Mouse (Mus musculus): ENCODE results near the gene Fabp6. TPM values are rescaled to one million over a fixed set of nuclear protein-coding genes. Genes with fewer than 3 reads are reported as not detected.

Gene Fabp6
- 1.2 TPM in 2 replicates for polyA plus RNA-seq (2015; fragmentation: Nextera tagmentation; extraction: Ambion mirVana)

DNA sequence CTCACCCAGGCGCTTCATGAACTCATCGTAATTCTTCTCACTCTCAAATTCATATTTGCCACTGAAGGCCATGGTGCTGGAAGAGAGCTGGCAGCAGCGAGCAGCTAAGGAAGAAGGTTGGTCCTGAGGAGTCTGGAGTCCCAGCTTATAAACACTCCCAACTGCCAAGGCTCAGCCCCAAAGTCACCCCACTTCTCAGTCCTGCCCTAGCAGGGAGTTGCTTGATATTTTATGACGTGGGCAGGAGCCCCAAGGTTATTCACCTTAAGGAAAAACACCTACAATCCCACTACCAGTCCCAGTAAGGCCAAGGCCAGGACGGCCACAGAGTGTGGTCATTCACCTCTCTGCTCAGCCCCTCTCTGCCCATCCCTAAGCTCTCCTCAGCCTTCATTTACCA, at the start of gene Fabp6:
Gene Fabp6, minus strand, starts transcription at position 101 of the 400 bp plus-strand sequence.
- H3K4me3 ChIP-seq (replicated peaks), result no peak within 1 kb of the TSS
- H3K36me3 ChIP-seq, result no peaks in the 10 kb centered on the region
- no peak within 1 kb of the TSS for H3K4me2 ChIP-seq (replicated peaks)
- no peak within 1 kb of the TSS for H3K27ac ChIP-seq
- H3K4me1 ChIP-seq (replicated peaks), result no peaks in the 10 kb centered on the region
- H3K27me3 ChIP-seq (replicated peaks), result no peaks in the 10 kb centered on the region
- no peak within 1 kb of the TSS for H3K9ac ChIP-seq
- no peaks in the 10 kb centered on the region for H3K9me3 ChIP-seq
- ATAC-seq, result no peak
- WGBS, result 79% methylated on average over 5 of the region's 5 CpGs

DNA sequence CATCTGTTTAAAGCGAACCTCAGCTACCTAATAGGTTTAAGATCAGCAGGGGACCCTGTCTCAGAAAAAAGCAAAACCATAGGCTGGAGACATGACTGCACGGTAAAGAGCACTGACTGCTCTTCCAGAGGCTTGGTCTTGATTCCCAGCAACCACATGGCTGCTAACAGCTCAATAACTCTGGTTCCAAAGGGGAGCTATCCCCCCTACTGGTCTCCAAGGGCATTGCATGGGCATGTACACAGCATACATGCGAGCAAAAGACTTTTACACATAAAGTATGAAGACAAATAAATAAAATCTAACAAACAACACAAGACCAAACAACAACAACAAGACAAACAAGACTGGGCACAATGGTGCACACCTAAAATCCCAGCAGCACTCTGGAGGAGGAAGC, 43.9 kb upstream of the Fabp6 start:
- Histone ChIP-seq H3K4me3 (replicated peaks) (no peak overlapping the region), H3K9me3 (no peaks in the 10 kb centered on the region), H3K36me3 (no peaks in the 10 kb centered on the region), H3K27ac (no peak overlapping the region), H3K9ac (no peak overlapping the region), H3K27me3 (replicated peaks) (no peaks in the 10 kb centered on the region), H3K4me1 (replicated peaks) (peaks cover 10% of the 10 kb centered on the region; the same call in 1 of the 2 replicates), H3K4me2 (replicated peaks) (no peak overlapping the region)
- WGBS, result 93% methylated on average over 3 of the region's 3 CpGs
- ATAC-seq, result no peak

DNA sequence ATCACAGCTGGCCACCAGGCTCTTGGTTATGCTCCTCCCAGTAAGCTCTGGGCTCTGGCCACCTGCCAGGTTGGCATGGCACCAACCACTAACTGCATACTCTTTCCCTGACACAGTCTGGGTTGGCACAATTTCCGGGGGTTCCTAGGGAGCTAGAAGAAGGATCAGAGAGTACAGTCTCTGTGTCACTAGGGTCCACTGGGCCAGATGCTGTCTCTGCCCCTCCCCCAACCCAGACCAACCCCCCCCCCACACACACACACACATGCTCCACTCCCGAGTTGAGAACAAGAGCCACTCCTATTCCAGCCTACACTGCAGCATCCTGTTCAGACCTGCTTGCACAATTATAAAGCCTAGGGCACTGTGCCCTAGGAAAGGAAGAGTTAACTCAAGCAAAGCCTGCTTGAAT, 41.8 kb upstream of the Fabp6 start:
- Histone ChIP-seq H3K4me2 (replicated peaks) (no peak overlapping the region), H3K4me3 (replicated peaks) (no peak overlapping the region), H3K4me1 (replicated peaks) (peaks cover 10% of the 10 kb centered on the region; the same call in 1 of the 2 replicates), H3K9ac (no peak overlapping the region), H3K27ac (peak overlapping the region; percentile 22; the same call in 1 of the 2 replicates), H3K27me3 (replicated peaks) (no peaks in the 10 kb centered on the region), H3K36me3 (no peaks in the 10 kb centered on the region), H3K9me3 (no peaks in the 10 kb centered on the region)
- 23% methylated on average over 2 of the region's 2 CpGs for WGBS
- ATAC-seq, result peak; percentile 84

DNA sequence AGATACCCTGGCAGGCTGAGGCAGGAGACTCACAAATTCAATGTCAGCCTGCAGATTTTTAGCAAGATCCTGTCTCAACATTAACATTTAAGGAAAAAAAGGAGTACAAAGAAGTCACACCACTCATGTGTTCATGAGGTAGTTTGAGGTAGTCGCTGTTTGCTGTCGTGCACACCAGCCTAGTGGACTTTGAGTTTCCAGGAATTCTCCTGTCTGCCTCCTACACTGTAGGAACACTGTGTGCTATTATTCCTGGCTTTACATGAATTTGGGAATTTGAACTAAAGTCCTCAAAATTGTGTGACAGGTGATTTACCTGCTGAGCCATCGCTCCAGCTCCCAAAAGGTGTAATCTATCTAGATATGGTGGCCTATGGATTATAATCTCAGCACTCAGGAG, 37.1 kb upstream of the Fabp6 start:
- no peaks in the 10 kb centered on the region for H3K36me3 ChIP-seq
- no peak overlapping the region for H3K27ac ChIP-seq
- no peak overlapping the region for H3K9ac ChIP-seq
- H3K4me3 ChIP-seq (replicated peaks), result no peak overlapping the region
- no peaks in the 10 kb centered on the region for H3K27me3 ChIP-seq (replicated peaks)
- no peaks in the 10 kb centered on the region for H3K9me3 ChIP-seq
- H3K4me2 ChIP-seq (replicated peaks), result no peak overlapping the region
- 95% methylated on average over 3 of the region's 3 CpGs for WGBS
- peaks cover 13% of the 10 kb centered on the region for H3K4me1 ChIP-seq (replicated peaks)
- ATAC-seq, result no peak

DNA sequence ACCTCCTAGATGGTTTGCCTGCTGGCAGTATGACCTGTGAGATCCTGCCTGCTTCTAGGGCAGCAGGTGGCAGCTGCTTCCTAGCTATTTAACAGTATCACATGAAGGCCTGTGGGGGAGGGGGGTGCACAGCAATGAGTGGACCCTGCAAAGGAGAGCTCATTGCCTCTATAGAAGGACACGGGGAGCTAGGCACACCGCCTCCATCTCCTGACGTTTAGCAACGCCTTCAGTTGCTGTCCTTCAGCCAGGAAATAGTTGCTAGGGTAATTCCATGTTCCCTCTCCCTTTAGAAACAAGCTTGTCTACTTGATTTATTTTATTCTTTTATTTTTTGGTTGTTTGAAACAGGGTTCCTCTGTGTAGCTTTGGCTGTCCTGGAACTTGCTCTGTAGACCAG, 35.4 kb upstream of the Fabp6 start:
- WGBS, result 66% methylated on average over 4 of the region's 4 CpGs
- no peak overlapping the region for H3K9ac ChIP-seq
- no peak overlapping the region for H3K4me3 ChIP-seq (replicated peaks)
- no peak overlapping the region for H3K27ac ChIP-seq
- H3K4me1 ChIP-seq (replicated peaks), result peaks cover 21% of the 10 kb centered on the region
- H3K4me2 ChIP-seq (replicated peaks), result no peak overlapping the region
- no peaks in the 10 kb centered on the region for H3K36me3 ChIP-seq
- no peaks in the 10 kb centered on the region for H3K9me3 ChIP-seq
- ATAC-seq, result no peak
- no peaks in the 10 kb centered on the region for H3K27me3 ChIP-seq (replicated peaks)

DNA sequence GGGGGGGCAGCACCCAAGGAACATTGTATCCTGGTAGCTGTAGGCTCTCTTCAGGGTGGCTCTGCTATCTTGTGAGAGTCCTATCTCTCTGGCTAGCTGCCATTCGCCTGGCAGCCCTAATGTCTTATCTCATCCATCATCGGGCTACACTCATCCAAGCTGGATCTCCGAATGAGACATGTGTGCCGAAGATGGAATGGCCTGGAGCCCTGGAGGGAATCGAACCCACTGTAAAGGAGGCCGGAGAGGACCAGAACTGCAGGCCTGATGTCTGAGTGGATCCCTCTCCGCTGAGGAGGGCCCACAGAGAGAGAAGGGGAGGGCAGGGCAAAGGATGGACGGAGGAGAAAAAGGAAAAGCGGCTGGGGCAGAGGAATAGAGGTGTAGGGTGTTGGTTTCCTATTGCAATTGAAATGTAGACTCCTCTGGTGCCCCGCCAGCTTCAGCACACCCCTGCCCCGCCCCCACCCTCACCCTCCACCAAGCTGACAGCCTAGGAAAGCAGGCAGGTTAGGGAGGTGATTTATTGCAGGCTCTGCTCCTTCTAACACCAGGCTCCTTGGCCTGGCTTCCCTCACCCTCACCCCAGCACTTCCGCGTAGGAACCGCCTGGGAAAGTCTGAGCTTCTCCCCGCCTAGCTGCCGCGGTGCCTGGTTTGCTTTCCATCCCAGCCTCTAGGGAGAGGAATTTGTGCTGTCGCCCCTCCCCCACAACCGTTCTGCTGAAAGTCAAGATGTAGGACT, 32.5 kb upstream of the Fabp6 start:
- 12% methylated on average over 19 of the region's 19 CpGs for WGBS
- H3K4me1 ChIP-seq (replicated peaks), result peaks cover 21% of the 10 kb centered on the region
- no peaks in the 10 kb centered on the region for H3K9me3 ChIP-seq
- H3K27me3 ChIP-seq (replicated peaks), result no peaks in the 10 kb centered on the region
- no peak overlapping the region for H3K4me3 ChIP-seq (replicated peaks)
- H3K27ac ChIP-seq, result peak overlapping the region; percentile 70
- ATAC-seq, result peak; percentile 93
- H3K9ac ChIP-seq, result no peak overlapping the region; the same call in 1 of the 2 replicates
- no peaks in the 10 kb centered on the region for H3K36me3 ChIP-seq
- peak overlapping the region; percentile 37 for H3K4me2 ChIP-seq (replicated peaks)

DNA sequence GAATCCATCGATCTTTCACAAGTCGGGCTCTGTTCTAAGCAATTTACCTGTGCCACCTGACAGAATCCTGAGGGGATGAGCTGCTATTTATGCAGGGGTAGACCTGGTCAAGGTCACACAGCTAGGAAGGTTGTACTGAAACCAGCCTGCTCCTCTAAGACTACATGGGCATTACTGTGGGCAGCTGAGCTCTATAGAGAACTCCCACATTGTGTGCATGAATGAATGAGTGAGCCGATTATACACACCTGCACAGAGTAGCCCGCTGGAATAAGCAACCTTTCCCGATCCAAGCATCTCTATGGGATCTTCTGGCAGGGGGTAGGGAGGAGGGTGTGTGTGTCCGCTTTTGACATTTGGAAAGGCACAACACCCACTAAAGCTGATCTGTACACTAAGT, 31.8 kb upstream of the Fabp6 start:
- H3K4me1 ChIP-seq (replicated peaks), result peaks cover 21% of the 10 kb centered on the region
- no peaks in the 10 kb centered on the region for H3K9me3 ChIP-seq
- no peak overlapping the region; the same call in 1 of the 2 replicates for H3K27ac ChIP-seq
- 66% methylated on average over 6 of the region's 6 CpGs for WGBS
- H3K4me2 ChIP-seq (replicated peaks), result no peak overlapping the region
- H3K36me3 ChIP-seq, result no peaks in the 10 kb centered on the region
- no peak overlapping the region for H3K9ac ChIP-seq
- no peaks in the 10 kb centered on the region for H3K27me3 ChIP-seq (replicated peaks)
- H3K4me3 ChIP-seq (replicated peaks), result no peak overlapping the region
- peak; percentile 8; the same call in 1 of the 2 replicates for ATAC-seq

DNA sequence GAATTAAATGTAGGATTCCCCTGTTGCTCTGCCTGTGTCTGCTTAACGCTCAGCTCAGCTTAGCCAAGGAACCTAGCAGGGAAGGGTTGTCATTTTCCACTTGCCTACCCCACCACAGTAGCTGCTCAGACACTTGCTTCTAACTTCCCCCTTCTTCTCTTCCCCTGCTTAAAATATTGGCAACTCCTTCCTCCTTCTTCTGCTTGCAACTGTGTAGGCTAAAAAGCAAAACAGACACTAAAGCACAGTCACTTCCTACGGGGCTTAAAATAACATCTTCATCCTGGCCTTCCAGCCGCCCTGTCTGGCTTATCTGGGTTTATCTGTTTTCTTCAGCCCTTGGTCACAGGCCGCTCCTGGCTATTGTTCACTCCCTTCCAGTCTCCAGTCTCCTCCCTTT, 31.2 kb upstream of the Fabp6 start:
- Histone ChIP-seq H3K4me3 (replicated peaks) (no peak overlapping the region), H3K36me3 (no peaks in the 10 kb centered on the region), H3K9me3 (no peaks in the 10 kb centered on the region), H3K27ac (no peak overlapping the region), H3K4me1 (replicated peaks) (peaks cover 21% of the 10 kb centered on the region), H3K27me3 (replicated peaks) (no peaks in the 10 kb centered on the region), H3K9ac (no peak overlapping the region), H3K4me2 (replicated peaks) (no peak overlapping the region)
- WGBS, result 20% methylated on average over 4 of the region's 4 CpGs
- no peak for ATAC-seq

DNA sequence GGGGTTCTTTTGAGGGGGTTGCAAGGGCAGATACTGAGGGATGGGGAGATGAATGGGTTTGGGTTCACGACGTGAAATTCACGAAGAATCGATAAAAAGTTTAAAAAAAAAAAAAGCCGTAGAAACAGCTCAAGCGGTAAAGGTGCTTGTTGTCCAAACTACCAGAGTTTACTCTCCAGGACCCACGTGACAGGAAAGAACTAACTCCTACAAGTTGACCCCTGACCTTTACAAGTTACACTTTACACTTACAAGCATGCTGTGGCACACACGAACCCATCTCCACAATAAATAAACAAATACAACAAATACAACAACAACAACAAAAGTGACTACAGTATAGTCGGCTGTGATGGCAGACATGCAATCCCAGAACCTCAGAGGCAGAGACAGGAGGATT, 30.3 kb upstream of the Fabp6 start:
- peaks cover 29% of the 10 kb centered on the region for H3K4me1 ChIP-seq (replicated peaks)
- H3K36me3 ChIP-seq, result no peaks in the 10 kb centered on the region
- no peak overlapping the region for H3K4me2 ChIP-seq (replicated peaks)
- no peak for ATAC-seq
- no peak overlapping the region for H3K9ac ChIP-seq
- no peaks in the 10 kb centered on the region for H3K27me3 ChIP-seq (replicated peaks)
- H3K4me3 ChIP-seq (replicated peaks), result no peak overlapping the region
- WGBS, result 81% methylated on average over 9 of the region's 9 CpGs
- H3K9me3 ChIP-seq, result no peaks in the 10 kb centered on the region
- H3K27ac ChIP-seq, result no peak overlapping the region

DNA sequence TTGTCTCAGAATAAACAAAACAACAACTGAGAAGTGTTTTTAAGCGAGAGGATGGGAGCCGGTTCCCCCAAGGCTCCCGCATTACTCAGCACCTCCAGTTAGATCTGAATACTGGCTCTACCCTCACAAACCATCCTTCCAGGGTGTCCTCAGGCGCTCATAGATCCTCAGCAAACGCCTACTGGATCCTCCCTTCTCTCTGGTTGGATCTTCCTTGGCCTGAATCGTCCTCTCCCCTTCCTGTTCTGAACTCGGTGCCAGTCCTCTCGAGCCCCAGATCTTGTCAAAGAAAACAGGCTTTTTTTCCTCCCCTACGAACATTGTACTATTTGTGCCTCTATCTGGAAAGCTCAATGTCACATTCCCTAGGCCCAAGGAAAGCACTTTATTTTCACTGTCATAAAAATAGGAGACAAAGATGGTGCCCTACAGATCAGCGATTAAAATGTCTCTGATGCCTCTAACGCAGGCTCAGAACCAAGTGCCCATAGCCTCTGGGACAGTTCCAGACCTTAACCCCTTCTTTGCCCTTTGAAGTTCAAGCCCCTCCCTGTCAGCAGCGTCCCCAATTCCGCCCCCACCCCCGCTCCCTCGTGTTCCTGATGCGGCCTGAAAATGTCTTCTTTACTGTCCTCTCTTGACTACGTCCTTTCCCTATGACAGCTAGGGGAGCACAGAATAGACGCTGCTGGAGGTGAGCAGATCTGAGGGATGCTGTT, 25.7 kb upstream of the Fabp6 start:
- no peak overlapping the region for H3K9ac ChIP-seq
- no peaks in the 10 kb centered on the region for H3K9me3 ChIP-seq
- peaks cover 12% of the 10 kb centered on the region for H3K4me1 ChIP-seq (replicated peaks)
- ATAC-seq, result peak; percentile 10; the same call in 1 of the 2 replicates
- peak overlapping the region; percentile 51 for H3K4me2 ChIP-seq (replicated peaks)
- H3K27ac ChIP-seq, result peak overlapping the region; percentile 72
- no peaks in the 10 kb centered on the region for H3K27me3 ChIP-seq (replicated peaks)
- WGBS, result 36% methylated on average over 18 of the region's 18 CpGs
- no peaks in the 10 kb centered on the region for H3K36me3 ChIP-seq
- H3K4me3 ChIP-seq (replicated peaks), result no peak overlapping the region

DNA sequence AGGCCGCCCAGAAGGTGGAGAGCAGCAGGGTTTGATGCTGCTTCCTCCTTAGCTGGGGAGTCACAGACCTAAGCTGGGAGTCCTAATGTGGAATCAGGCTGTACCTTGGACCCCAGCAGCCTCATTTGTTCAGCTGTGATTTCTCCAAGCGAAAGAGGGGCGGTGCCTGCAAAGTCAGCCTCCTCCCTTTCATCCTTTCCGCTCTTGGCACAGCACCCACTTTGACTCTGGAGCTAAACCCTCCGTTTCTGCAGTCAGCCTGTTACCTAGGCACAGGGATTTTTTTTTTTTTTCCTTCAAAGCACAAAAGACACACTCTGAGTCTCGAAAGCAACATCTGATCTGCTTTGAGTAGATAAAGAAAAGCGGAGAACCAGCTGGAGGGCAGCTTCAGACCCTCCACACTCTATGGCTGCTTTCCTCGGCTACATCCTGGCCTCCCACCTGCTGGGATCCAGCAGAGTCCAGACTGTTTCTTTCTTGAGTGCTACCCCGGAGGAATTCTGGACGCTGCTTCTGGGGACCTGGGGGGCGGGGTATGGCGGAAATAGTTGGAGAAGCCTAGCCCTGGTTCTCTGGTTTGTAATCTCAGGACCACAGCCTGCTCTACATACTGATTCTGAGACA, 25.1 kb upstream of the Fabp6 start:
- peak; percentile 86 for ATAC-seq
- H3K27ac ChIP-seq, result peak overlapping the region; percentile 72
- 11% methylated on average over 12 of the region's 12 CpGs for WGBS
- H3K36me3 ChIP-seq, result no peaks in the 10 kb centered on the region
- no peaks in the 10 kb centered on the region for H3K27me3 ChIP-seq (replicated peaks)
- no peaks in the 10 kb centered on the region for H3K9me3 ChIP-seq
- H3K4me3 ChIP-seq (replicated peaks), result 0 out of 2 replicates have a peak overlapping the region, but pooled peaks have one; percentile 15
- peak overlapping the region; percentile 51 for H3K4me2 ChIP-seq (replicated peaks)
- H3K4me1 ChIP-seq (replicated peaks), result peaks cover 13% of the 10 kb centered on the region
- no peak overlapping the region for H3K9ac ChIP-seq

DNA sequence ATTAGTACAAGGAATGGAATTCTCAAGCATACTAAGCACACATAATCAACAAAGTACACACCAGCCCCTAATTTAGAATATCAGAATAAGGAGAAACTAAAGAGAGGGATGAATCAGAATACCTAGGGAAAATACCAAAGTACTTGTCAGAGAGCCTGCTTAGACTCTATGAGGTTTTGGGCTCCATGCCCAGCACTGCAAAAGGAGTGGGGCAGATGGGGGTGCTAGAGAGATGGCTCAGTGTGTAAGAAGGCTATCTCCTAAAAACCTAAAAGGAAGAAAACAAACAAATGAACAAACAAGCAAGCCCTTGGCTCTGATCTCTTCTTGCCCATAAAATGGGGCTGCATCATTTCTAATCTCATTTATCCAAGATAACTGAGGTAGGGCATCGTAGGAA, 23.0 kb upstream of the Fabp6 start:
- Histone ChIP-seq H3K4me3 (replicated peaks) (no peak overlapping the region), H3K9ac (no peak overlapping the region), H3K36me3 (no peaks in the 10 kb centered on the region), H3K27me3 (replicated peaks) (no peaks in the 10 kb centered on the region), H3K9me3 (no peaks in the 10 kb centered on the region), H3K4me2 (replicated peaks) (no peak overlapping the region), H3K4me1 (replicated peaks) (peaks cover 13% of the 10 kb centered on the region), H3K27ac (no peak overlapping the region)
- no peak for ATAC-seq
- 80% methylated on average over 1 of the region's 1 CpGs for WGBS

Data from intestine, embryonic 15.5 days (tissue).